ENCODE assay signal across 13 mouse cellular contexts in genomic region chr15:99400602-99401001, GRCm38 (mm10). TPM values are rescaled to one million over a fixed set of nuclear protein-coding genes. Genes with fewer than 3 reads are reported as not detected.
DNase-seq lines count a peak whose midpoint lies in the region; ATAC-seq and TF ChIP-seq lines count a peak whose summit lies in the region.
"Had no signal": no experiment of that assay in that cellular context is flagged by ENCODE, and none has a peak within 500 bp of the region (broad histone marks: within the 10 kb centered on the region; RNA-seq: fewer than 3 reads in every experiment).

No protein-coding gene starts in this region.

- H3K4me1 ChIP-seq in liver, embryonic 13.5 days (replicated peaks), result peaks cover 63% of the 10 kb centered on the region
- H3K4me1 ChIP-seq in liver, embryonic 12.5 days, result peaks cover 70% of the 10 kb centered on the region
- H3K4me1 ChIP-seq in CH12.LX (ENCODE audit: control insufficient read depth in 1 of 2, insufficient read depth in 2 of 2), result peaks cover 15 to 60% of the 10 kb centered on the region in 2 experiments
- H3K4me1 ChIP-seq in midbrain, postnatal 0 days (ENCODE audit: insufficient read depth, low read length), result no peaks in the 10 kb centered on the region

- no peak overlapping the region for H3K27ac ChIP-seq in liver, embryonic 13.5 days
- no peak overlapping the region for H3K27ac ChIP-seq in liver, embryonic 12.5 days
- no peak overlapping the region for H3K27ac ChIP-seq in CH12.LX (ENCODE audit: insufficient read depth, low read depth)
- H3K27ac ChIP-seq in midbrain, postnatal 0 days (ENCODE audit: low read depth, low read length), result no peak overlapping the region
- H3K27ac ChIP-seq: hindbrain, embryonic 13.5 days had no signal

- 0 out of 2 replicates have a peak, but pooled peaks have one; percentile 11 for ATAC-seq in liver, embryonic 13.5 days (ENCODE audit: low read depth)
- ATAC-seq in liver, embryonic 12.5 days, result no peak; the same call in 1 of the 2 replicates
- ATAC-seq in neutrophil, adult 5-6 weeks (ENCODE audit: extremely low read depth, insufficient number of reproducible peaks, low FRiP score, poor library complexity, severe bottlenecking), result peak; percentile 55
- ATAC-seq in erythroblast, adult 5-6 weeks (replicated peaks; ENCODE audit: low FRiP score, poor library complexity, severe bottlenecking), result no peak
- ATAC-seq in midbrain, postnatal 0 days (ENCODE audit: low FRiP score), result no peak

- no peaks in the 10 kb centered on the region for H3K27me3 ChIP-seq in liver, embryonic 13.5 days
- H3K27me3 ChIP-seq in liver, embryonic 12.5 days (replicated peaks), result no peaks in the 10 kb centered on the region
- H3K27me3 ChIP-seq in CH12.LX (replicated peaks), result no peaks in the 10 kb centered on the region
- no peaks in the 10 kb centered on the region for H3K27me3 ChIP-seq in midbrain, postnatal 0 days (ENCODE audit: insufficient read depth, low read length)
- H3K27me3 ChIP-seq: hindbrain, embryonic 13.5 days; limb, embryonic 12.5 days had no signal

- no peak for TF ChIP-seq RAD21 in CH12.LX (IDR thresholded peaks at IDR 0.05; ENCODE audit: low read depth, low read length)

- TF ChIP-seq POLR2A in CH12.LX (IDR thresholded peaks at IDR 0.05; ENCODE audit: low read depth, low read length), result no peak

- 76% methylated on average over 6 of the region's 6 CpGs for WGBS in liver, embryonic 13.5 days (ENCODE audit: insufficient replicate concordance)
- WGBS in liver, embryonic 12.5 days (ENCODE audit: insufficient replicate concordance), result 79% methylated on average over 6 of the region's 6 CpGs
- WGBS in midbrain, postnatal 0 days, result 91% methylated on average over 6 of the region's 6 CpGs

- dilution Hi-C loops in CH12.LX (cut with MboI; ENCODE audit: extremely low pct_ligation_motif_present, extremely low pct_unique_long_range_greater_than_20kb, low sequenced_read_pairs), result no loop called here

- no peak for TF ChIP-seq EP300 in CH12.LX (IDR thresholded peaks at IDR 0.05; ENCODE audit: low read length)

- H3K9ac ChIP-seq in liver, embryonic 13.5 days, result no peak overlapping the region
- no peak overlapping the region for H3K9ac ChIP-seq in liver, embryonic 12.5 days
- H3K9ac ChIP-seq in CH12.LX (ENCODE audit: insufficient read depth, low read depth), result peak overlapping the region; percentile 83
- H3K9ac ChIP-seq in midbrain, postnatal 0 days (replicated peaks; ENCODE audit: low read length, poor library complexity, severe bottlenecking), result no peak overlapping the region
- H3K9ac ChIP-seq: hindbrain, embryonic 13.5 days; limb, embryonic 12.5 days had no signal

- no peak overlapping the region for H3K4me2 ChIP-seq in liver, embryonic 13.5 days
- no peak overlapping the region for H3K4me2 ChIP-seq in liver, embryonic 12.5 days
- H3K4me2 ChIP-seq in CH12.LX (ENCODE audit: insufficient read depth, low read depth, poor library complexity, severe bottlenecking), result peak overlapping the region; percentile 60
- H3K4me2 ChIP-seq in midbrain, postnatal 0 days (ENCODE audit: low read depth, low read length, poor library complexity, severe bottlenecking), result no peak overlapping the region
- H3K4me2 ChIP-seq: hindbrain, embryonic 13.5 days; limb, embryonic 12.5 days had no signal

- no peaks in the 10 kb centered on the region for H3K9me3 ChIP-seq in liver, embryonic 13.5 days (replicated peaks)
- no peaks in the 10 kb centered on the region for H3K9me3 ChIP-seq in liver, embryonic 12.5 days (replicated peaks)
- no peaks in the 10 kb centered on the region for H3K9me3 ChIP-seq in CH12.LX (replicated peaks; ENCODE audit: low read length)
- no peaks in the 10 kb centered on the region for H3K9me3 ChIP-seq in midbrain, postnatal 0 days (ENCODE audit: low read length)
- H3K9me3 ChIP-seq: hindbrain, embryonic 13.5 days; limb, embryonic 12.5 days had no signal

- in situ Hi-C loops in CH12.LX (cut with MboI; ENCODE audit: low pct_ligation_motif_present, low pct_unique_long_range_greater_than_20kb, low sequenced_read_pairs), result no loop called here

- H3K36me3 ChIP-seq in liver, embryonic 13.5 days, result peaks cover 41% of the 10 kb centered on the region
- H3K36me3 ChIP-seq in liver, embryonic 12.5 days, result peaks cover 61% of the 10 kb centered on the region
- H3K36me3 ChIP-seq in CH12.LX (replicated peaks in 1 of 2; ENCODE audit: control insufficient read depth in 1 of 2, insufficient read depth in 1 of 2, low read length in 1 of 2), result peaks cover 37 to 78% of the 10 kb centered on the region in 2 experiments
- H3K36me3 ChIP-seq in midbrain, postnatal 0 days (ENCODE audit: insufficient read depth, low read length), result peaks cover 20% of the 10 kb centered on the region

- DNase-seq in liver, embryonic 13.5 days, result no peak
- DNase-seq in CH12.LX (ENCODE audit: extremely low read depth), result peak; percentile 45
- DNase-seq in brain, adult 2 months (ENCODE audit: low read depth, low spot score), result peak; percentile 79
- no peak for DNase-seq in midbrain, postnatal 0 days (ENCODE audit: low spot score)
- DNase-seq: cerebellum, adult 9-10 months; kidney, adult 2 months; layer of hippocampus, postnatal 36 days; thymus, postnatal 4 days had no signal

- TF ChIP-seq CTCF in CH12.LX (conservative IDR thresholded peaks at IDR 0.05 in 1 of 2, IDR thresholded peaks at IDR 0.05 in 1 of 2; ENCODE audit: low read depth in 2 of 2, low read length in 2 of 2), result no peak
- TF ChIP-seq CTCF in midbrain, postnatal 0 days (IDR thresholded peaks at IDR 0.05), result no peak

- H3K79me2 ChIP-seq in CH12.LX (replicated peaks; ENCODE audit: control insufficient read depth, extremely low read depth, insufficient read depth, poor library complexity, severe bottlenecking), result peaks cover 86% of the 10 kb centered on the region

- H3K4me3 ChIP-seq in liver, embryonic 13.5 days (replicated peaks), result no peak overlapping the region
- H3K4me3 ChIP-seq in liver, embryonic 12.5 days, result no peak overlapping the region
- peak overlapping the region in 2 of 3 experiments; percentile 52 to 67 for H3K4me3 ChIP-seq in CH12.LX (replicated peaks in 1 of 3; ENCODE audit: low read depth in 2 of 3, low read length in 2 of 3, poor library complexity in 1 of 3)
- H3K4me3 ChIP-seq in midbrain, postnatal 0 days (ENCODE audit: low read depth, low read length), result no peak overlapping the region
- H3K4me3 ChIP-seq: hindbrain, embryonic 13.5 days; limb, embryonic 12.5 days had no signal

TF ChIP-seq in CH12.LX, 34 proteins besides CTCF, POLR2A, EP300 and RAD21:
- no peak for TF ChIP-seq RCOR1 (conservative IDR thresholded peaks at IDR 0.05; ENCODE audit: low read depth, low read length)
- no peak for TF ChIP-seq ZMIZ1 (IDR thresholded peaks at IDR 0.05; ENCODE audit: low read depth, low read length)
- TF ChIP-seq MAZ (IDR thresholded peaks at IDR 0.05; ENCODE audit: low read depth, low read length), result no peak

RNA-seq across cellular contexts. Expression of gene Tmbim6, which starts 7.9 kb away (rescaled TPM):
- polyA plus RNA-seq in liver, embryonic 13.5 days (2015; fragmentation: Nextera tagmentation; extraction: Ambion mirVana), result 188 and 210 TPM in 2 replicates
- 199 and 201 TPM in 2 replicates for polyA plus RNA-seq in liver, embryonic 12.5 days (2016; fragmentation: Nextera tagmentation; extraction: Ambion mirVana)
- total RNA-seq in CH12.LX (2012; rRNA removed) (223 and 268 TPM in 2 replicates), CH12.LX (2014; rRNA removed) (260 and 269 TPM in 2 replicates)
- 313 and 329 TPM in 2 replicates for polyA plus RNA-seq in CH12.LX (2012; ENCODE audit: insufficient read length, low read depth)
- total RNA-seq in neutrophil, adult 5-6 weeks (2017), result 314 and 339 TPM in 2 replicates
- 275 and 339 TPM in 2 replicates for total RNA-seq in erythroblast, adult 5-6 weeks (2015; ENCODE audit: low replicate concordance)
- 204 and 239 TPM in 2 replicates for total RNA-seq in erythroblast, adult 5-6 weeks (2017; ENCODE audit: low replicate concordance)
- total RNA-seq in midbrain, postnatal 0 days (2014; rRNA removed), result 270 and 327 TPM in 2 replicates
- 327 and 348 TPM in 2 replicates for polyA plus RNA-seq in midbrain, postnatal 0 days (2015; fragmentation: Nextera tagmentation; extraction: Ambion mirVana)

RNA-seq across cellular contexts. Expression of gene Fmnl3, which starts 30.3 kb away (rescaled TPM):
- polyA plus RNA-seq in liver, embryonic 13.5 days (2015; fragmentation: Nextera tagmentation; extraction: Ambion mirVana), result 3.4 and 3.7 TPM in 2 replicates
- 7.4 and 8.6 TPM in 2 replicates for polyA plus RNA-seq in liver, embryonic 12.5 days (2016; fragmentation: Nextera tagmentation; extraction: Ambion mirVana)
- 28.6 and 28.8 TPM in 2 replicates for total RNA-seq in CH12.LX (2012; rRNA removed)
- 23.5 and 24.2 TPM in 2 replicates for total RNA-seq in CH12.LX (2014; rRNA removed)
- 49.3 and 50.6 TPM in 2 replicates for polyA plus RNA-seq in CH12.LX (2012; ENCODE audit: insufficient read length, low read depth)
- 32.8 and 34.3 TPM in 2 replicates for total RNA-seq in neutrophil, adult 5-6 weeks (2017)
- total RNA-seq in erythroblast, adult 5-6 weeks (2015; ENCODE audit: low replicate concordance), result 1.2 and 3.6 TPM in 2 replicates
- 3.7 and 4.5 TPM in 2 replicates for total RNA-seq in erythroblast, adult 5-6 weeks (2017; ENCODE audit: low replicate concordance)
- 13.5 and 15.5 TPM in 2 replicates for total RNA-seq in midbrain, postnatal 0 days (2014; rRNA removed)
- polyA plus RNA-seq in midbrain, postnatal 0 days (2015; fragmentation: Nextera tagmentation; extraction: Ambion mirVana), result 8.5 and 9.8 TPM in 2 replicates

RNA-seq across cellular contexts. Expression of gene Nckap5l, which starts 56.9 kb away (rescaled TPM):
- 0.85 and 1.1 TPM in 2 replicates for polyA plus RNA-seq in liver, embryonic 13.5 days (2015; fragmentation: Nextera tagmentation; extraction: Ambion mirVana)
- 2.3 and 2.6 TPM in 2 replicates for polyA plus RNA-seq in liver, embryonic 12.5 days (2016; fragmentation: Nextera tagmentation; extraction: Ambion mirVana)
- total RNA-seq in CH12.LX (2012; rRNA removed) (0.88 and 0.89 TPM in 2 replicates), CH12.LX (2014; rRNA removed) (0.45 and 0.75 TPM in 2 replicates)
- 6.6 and 6.8 TPM in 2 replicates for polyA plus RNA-seq in CH12.LX (2012; ENCODE audit: insufficient read length, low read depth)
- total RNA-seq in neutrophil, adult 5-6 weeks (2017), result 1.7 and 2.0 TPM in 2 replicates
- 1.5 TPM in 1 of 2 replicates, not detected in the other for total RNA-seq in erythroblast, adult 5-6 weeks (2015; ENCODE audit: low replicate concordance)
- total RNA-seq in erythroblast, adult 5-6 weeks (2017; ENCODE audit: low replicate concordance), result not detected in 2 replicates
- total RNA-seq in midbrain, postnatal 0 days (2014; rRNA removed), result 20.2 and 24.1 TPM in 2 replicates
- 11.4 and 12.2 TPM in 2 replicates for polyA plus RNA-seq in midbrain, postnatal 0 days (2015; fragmentation: Nextera tagmentation; extraction: Ambion mirVana)

Comparison
In these comparisons a context has a peak if more than half of its experiments do, and no peak if none do; other contexts are left out.
1. ATAC-seq: peak in liver, embryonic 13.5 days (single experiment) and neutrophil, adult 5-6 weeks (single experiment); none in liver, embryonic 12.5 days (single experiment), erythroblast, adult 5-6 weeks (single experiment) and midbrain, postnatal 0 days (single experiment).
2. DNase-seq: peak in CH12.LX (single experiment) and brain, adult 2 months (single experiment); none in liver, embryonic 13.5 days (single experiment) and midbrain, postnatal 0 days (single experiment).
3. H3K4me3 ChIP-seq: peak in CH12.LX (2 of 3); none in liver, embryonic 13.5 days (single experiment), liver, embryonic 12.5 days (single experiment) and midbrain, postnatal 0 days (single experiment).